ENCODE assay signal across 9 mouse cellular contexts in genomic region chr7:98104481-98105435, GRCm38 (mm10). TPM values are rescaled to one million over a fixed set of nuclear protein-coding genes. Genes with fewer than 3 reads are reported as not detected.
DNase-seq lines count a peak whose midpoint lies in the region; TF ChIP-seq lines count a peak whose summit lies in the region.
"Had no signal": no experiment of that assay in that cellular context is flagged by ENCODE, and none has a peak within 500 bp of the region (broad histone marks: within the 10 kb centered on the region; RNA-seq: fewer than 3 reads in every experiment).

No protein-coding gene starts in this region.

- no peak overlapping the region for H3K4me3 ChIP-seq in layer of hippocampus, adult 2 months
- H3K4me3 ChIP-seq: embryonic facial prominence, embryonic 15.5 days had no signal

- TF ChIP-seq CTCF in layer of hippocampus, adult 2 months (conservative IDR thresholded peaks at IDR 0.05) = no peak

- DNase-seq in layer of hippocampus, adult 2 months (ENCODE audit: low spot score in 2 of 2) = no peak
- DNase-seq in layer of hippocampus, adult 9-10 months (ENCODE audit: low spot score) = no peak
- DNase-seq in heart, postnatal 10 days = peak; percentile 29 to 35
- peak; percentile 81 for DNase-seq in kidney, postnatal 14 days
- peak; percentile 54 for DNase-seq in lung, postnatal 36 days
- DNase-seq in urinary bladder, postnatal 36 days (ENCODE audit: low spot score in 2 of 2) = no peak
- DNase-seq in cerebellum, postnatal 36 days = no peak
- DNase-seq in left cerebral cortex, adult 9 months (ENCODE audit: low spot score in 2 of 2) = no peak

- intact Hi-C loops in heart, postnatal 10 days (cut with DNase I) = no loop called here

- H3K27ac ChIP-seq in layer of hippocampus, adult 2 months = peak overlapping the region; percentile 43; the same call in 1 of the 2 replicates
- H3K27ac ChIP-seq: embryonic facial prominence, embryonic 15.5 days had no signal

RNA-seq across cellular contexts. Expression of gene Myo7a, which starts 14.6 kb away (rescaled TPM):
- total RNA-seq in layer of hippocampus, adult 2 months (2021) = 10 to 100 TPM; 10.5 to 10.8 TPM
- 1 to 10 TPM; 4.2 to 4.6 TPM for total RNA-seq in heart, postnatal 10 days (2021)

RNA-seq across cellular contexts. Expression of gene Omp, which starts 40.5 kb away (rescaled TPM):
- 1 to 10 TPM in 1 of 2 experiments, under 1 TPM in 1; 0.96 to 1.3 TPM for total RNA-seq in layer of hippocampus, adult 2 months (2021)
- under 1 TPM; 0.12 to 0.14 TPM for total RNA-seq in heart, postnatal 10 days (2021)

Comparison
In these comparisons a context has a peak if more than half of its experiments do, and no peak if none do; other contexts are left out.
1. DNase-seq: peak in heart, postnatal 10 days (2 of 2), kidney, postnatal 14 days (single experiment) and lung, postnatal 36 days (single experiment); none in layer of hippocampus, adult 2 months (0 of 2), layer of hippocampus, adult 9-10 months (single experiment), urinary bladder, postnatal 36 days (0 of 2), cerebellum, postnatal 36 days (0 of 2) and left cerebral cortex, adult 9 months (0 of 2).